Mouse (Mus musculus) kidney, postnatal 10 days (tissue): ENCODE results near the gene Prim2.
A peak's percentile ranks its signal among the peaks of the same experiment; 100 is the strongest.

ENCODE experiments used
- DNase-seq: peaks from one replicate; pipeline ENCODE4 v3.0.0; 2021; ENCODE audit warnings: mixed read lengths

Gene Prim2

GRCm38 (mm10) chr1:33536272-33537004, 133.2 kb downstream of the Prim2 start:
- no peak for DNase-seq

GRCm38 (mm10) chr1:33535140-33535686, 134.4 kb downstream of the Prim2 start:
- no peak for DNase-seq

- DNase-seq: no peak
Observed at GRCm38 (mm10) chr1:33531860-33532259, 137.7 kb downstream of the Prim2 start.

- no peak for DNase-seq
Observed at GRCm38 (mm10) chr1:33531097-33531856, 138.3 kb downstream of the Prim2 start.

GRCm38 (mm10) chr1:33530491-33530890, 139.1 kb downstream of the Prim2 start:
- DNase-seq: no peak

- no peak for DNase-seq
Observed at GRCm38 (mm10) chr1:33529543-33530232, 139.9 kb downstream of the Prim2 start.

- DNase-seq: no peak
Observed at GRCm38 (mm10) chr1:33527352-33527863, 142.2 kb downstream of the Prim2 start.

GRCm38 (mm10) chr1:33523223-33523622, 146.4 kb downstream of the Prim2 start:
- no peak for DNase-seq

GRCm38 (mm10) chr1:33515124-33515523, 154.5 kb downstream of the Prim2 start:
- no peak for DNase-seq

GRCm38 (mm10) chr1:33511310-33511709, 158.3 kb downstream of the Prim2 start:
- DNase-seq: no peak

GRCm38 (mm10) chr1:33504371-33504770, 165.2 kb downstream of the Prim2 start:
- no peak for DNase-seq

- DNase-seq: no peak
Observed at GRCm38 (mm10) chr1:33502890-33503289, 166.7 kb downstream of the Prim2 start.

GRCm38 (mm10) chr1:33502298-33502697, 167.3 kb downstream of the Prim2 start:
- DNase-seq: peak; percentile 10

GRCm38 (mm10) chr1:33500111-33500510, 169.5 kb downstream of the Prim2 start:
- DNase-seq: no peak

- DNase-seq: no peak
Observed at GRCm38 (mm10) chr1:33499603-33500002, 170.0 kb downstream of the Prim2 start.

GRCm38 (mm10) chr1:33496128-33496527, 173.5 kb downstream of the Prim2 start:
- DNase-seq: no peak

- no peak for DNase-seq
Observed at GRCm38 (mm10) chr1:33495586-33495985, 174.0 kb downstream of the Prim2 start.

- DNase-seq: no peak
Observed at GRCm38 (mm10) chr1:33495203-33495553, 174.4 kb downstream of the Prim2 start.

- no peak for DNase-seq
Observed at GRCm38 (mm10) chr1:33494524-33495202, 174.9 kb downstream of the Prim2 start.

GRCm38 (mm10) chr1:33490220-33490619, 179.4 kb downstream of the Prim2 start:
- DNase-seq: no peak

- no peak for DNase-seq
Observed at GRCm38 (mm10) chr1:33488372-33488771, 181.2 kb downstream of the Prim2 start.

GRCm38 (mm10) chr1:33483746-33484145, 185.8 kb downstream of the Prim2 start:
- no peak for DNase-seq

GRCm38 (mm10) chr1:33480382-33480781, 189.2 kb downstream of the Prim2 start:
- no peak for DNase-seq
